In the genomic region with DNA sequence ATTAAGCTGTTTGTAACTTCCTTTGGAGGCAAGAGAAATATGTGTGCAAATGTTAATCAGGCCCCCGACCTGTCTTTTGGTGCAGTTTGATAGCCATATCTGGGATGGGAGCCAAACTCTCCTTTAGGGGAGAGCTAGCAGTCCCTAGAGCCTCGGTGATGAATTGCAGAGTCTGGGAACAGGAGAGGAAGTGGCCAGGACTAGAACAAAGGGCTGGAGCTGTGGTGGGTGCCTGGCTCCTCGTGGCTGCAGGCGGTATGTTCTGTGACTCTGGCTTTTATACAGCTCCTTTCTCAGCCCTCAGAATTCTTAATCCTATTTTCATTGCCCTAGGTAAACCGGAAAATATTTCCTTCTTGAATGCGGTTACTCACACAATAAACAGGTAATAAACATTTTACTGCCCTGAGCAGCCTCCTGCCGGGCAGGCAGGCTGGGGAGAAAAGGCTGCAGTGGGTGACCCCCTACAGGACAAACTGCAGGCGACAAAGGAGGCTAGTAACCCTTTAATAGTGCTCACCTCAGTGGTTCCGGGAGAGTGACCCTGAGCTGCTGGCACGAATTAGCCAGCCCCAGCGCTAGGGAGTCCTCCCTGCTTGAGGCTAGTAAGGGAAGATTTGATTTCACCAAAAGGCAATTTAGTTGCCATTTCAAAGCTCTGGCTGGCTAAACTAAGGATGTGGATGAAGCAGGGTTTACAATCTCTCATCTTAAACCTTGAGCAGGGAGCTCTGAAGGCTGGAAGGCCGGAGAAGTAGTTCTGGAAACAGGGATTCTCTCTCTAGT, we compare ENCODE assay signal across 9 mouse cellular contexts.
DNase-seq lines count a peak whose midpoint lies in the region; ATAC-seq lines count a peak whose summit lies in the region.
"Had no signal": no experiment of that assay in that cellular context is flagged by ENCODE, and none has a peak within 500 bp of the region (broad histone marks: within the 10 kb centered on the region; RNA-seq: fewer than 3 reads in every experiment).

No protein-coding gene starts in this region.

- peak overlapping the region; percentile 47; the same call in 1 of the 2 replicates for H3K9ac ChIP-seq in midbrain, embryonic 16.5 days (ENCODE audit: low read depth, low read length)
- H3K9ac ChIP-seq: liver, embryonic 15.5 days had no signal

- H3K36me3 ChIP-seq in midbrain, embryonic 16.5 days (ENCODE audit: control insufficient read depth, insufficient read depth, low read length): no peaks in the 10 kb centered on the region
- H3K36me3 ChIP-seq: liver, embryonic 15.5 days had no signal

- WGBS in midbrain, embryonic 16.5 days: 6% methylated on average over 12 of the region's 12 CpGs

- H3K4me1 ChIP-seq in midbrain, embryonic 16.5 days (ENCODE audit: control insufficient read depth, insufficient read depth, low read length): peaks cover 18% of the 10 kb centered on the region

- no peaks in the 10 kb centered on the region for H3K9me3 ChIP-seq in midbrain, embryonic 16.5 days (replicated peaks; ENCODE audit: control insufficient read depth, low read length, poor library complexity, severe bottlenecking)
- H3K9me3 ChIP-seq: liver, embryonic 15.5 days had no signal

- H3K27me3 ChIP-seq in midbrain, embryonic 16.5 days (ENCODE audit: control insufficient read depth, insufficient read depth, low read depth, low read length): no peaks in the 10 kb centered on the region
- H3K27me3 ChIP-seq: liver, embryonic 15.5 days had no signal

- H3K27ac ChIP-seq in midbrain, embryonic 16.5 days (ENCODE audit: low read length): peak overlapping the region; percentile 85
- H3K27ac ChIP-seq: liver, embryonic 15.5 days had no signal

- H3K4me2 ChIP-seq in midbrain, embryonic 16.5 days (ENCODE audit: low read length): no peak overlapping the region
- H3K4me2 ChIP-seq: liver, embryonic 15.5 days had no signal

- peak; percentile 44 to 50 for DNase-seq in cerebellum, postnatal 14 days
- DNase-seq in cerebellum, postnatal 4 days (ENCODE audit: low spot score in 2 of 2): no peak
- DNase-seq in ZHBTc4 (ENCODE audit: low read depth, low spot score): peak; percentile 46
- DNase-seq in heart, postnatal 10 days: peak; percentile 45 to 48
- DNase-seq in kidney, postnatal 4 days: peak; percentile 54 to 70
- DNase-seq in layer of hippocampus, adult 18-20 months (ENCODE audit: low spot score in 2 of 2): no peak
- DNase-seq in left cerebral cortex, adult 18-20 months (ENCODE audit: low spot score in 2 of 2): no peak

- ATAC-seq in midbrain, embryonic 16.5 days: peak; percentile 75

- intact Hi-C loops in heart, postnatal 10 days (cut with DNase I): loop anchor here (2.0 kb wide), 1 partner anchor 38 kb away; no protein-coding TSS in a partner anchor

- H3K4me3 ChIP-seq in midbrain, embryonic 16.5 days (ENCODE audit: low read depth, low read length): no peak overlapping the region
- H3K4me3 ChIP-seq: liver, embryonic 15.5 days had no signal

Comparison
In these comparisons a context has a peak if more than half of its experiments do, and no peak if none do; other contexts are left out.
1. DNase-seq: peak in cerebellum, postnatal 14 days (2 of 2), ZHBTc4 (single experiment), heart, postnatal 10 days (2 of 2) and kidney, postnatal 4 days (2 of 2); none in cerebellum, postnatal 4 days (0 of 2), layer of hippocampus, adult 18-20 months (0 of 2) and left cerebral cortex, adult 18-20 months (0 of 2).